20 mouse cellular contexts compared by ENCODE assay signal in the genomic region with DNA sequence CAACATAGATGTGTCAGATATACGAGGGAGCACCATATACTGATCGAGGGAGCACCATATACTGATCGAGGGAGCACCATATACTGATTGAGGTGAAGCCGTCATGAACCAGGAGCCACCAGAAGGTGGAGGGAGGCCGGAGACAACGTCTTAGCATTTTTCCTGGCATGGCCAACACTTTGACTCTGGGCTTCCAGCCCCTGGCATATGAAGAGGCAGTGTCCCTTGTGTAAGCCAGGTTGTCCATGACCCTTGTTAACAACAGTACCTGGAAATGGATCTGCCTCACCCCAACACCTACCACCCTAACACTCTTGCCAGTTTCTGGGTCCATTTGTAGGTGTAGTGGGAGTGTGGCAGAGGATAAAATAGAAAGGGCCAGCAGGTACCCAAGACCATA.
"Had no signal": no experiment of that assay in that cellular context is flagged by ENCODE, and none has a peak within 500 bp of the region (broad histone marks: within the 10 kb centered on the region; RNA-seq: fewer than 3 reads in every experiment).

No protein-coding gene starts in this region.

- H3K4me2 ChIP-seq: liver, embryonic 15.5 days; lung, embryonic 15.5 days; midbrain, embryonic 12.5 days; neural tube, embryonic 13.5 days; neural tube, embryonic 15.5 days had no signal

- H3K9ac ChIP-seq: liver, embryonic 15.5 days; liver, postnatal 0 days; lung, embryonic 15.5 days; midbrain, embryonic 12.5 days; neural tube, embryonic 13.5 days; neural tube, embryonic 15.5 days had no signal

- H3K4me1 ChIP-seq: liver, embryonic 15.5 days; lung, embryonic 15.5 days; midbrain, embryonic 10.5 days; midbrain, embryonic 12.5 days; neural tube, embryonic 13.5 days; neural tube, embryonic 15.5 days had no signal

- DNase-seq: liver, postnatal 0 days; lung, adult 2 months; lung, postnatal 14 days; lung, postnatal 4 days; midbrain, embryonic 14.5 days; retina, postnatal 1 day; right cerebral cortex, adult 18-20 months; right cerebral cortex, postnatal 25 days; right cerebral cortex, postnatal 4 days; spleen, adult 18-20 months; thymus, adult 2 months; thymus, postnatal 25 days; thymus, postnatal 4 days had no signal

- H3K36me3 ChIP-seq: liver, embryonic 15.5 days; lung, embryonic 15.5 days; midbrain, embryonic 10.5 days; midbrain, embryonic 12.5 days; neural tube, embryonic 13.5 days; neural tube, embryonic 15.5 days had no signal

- H3K4me3 ChIP-seq: liver, embryonic 15.5 days; lung, embryonic 15.5 days; midbrain, embryonic 10.5 days; midbrain, embryonic 12.5 days; neural tube, embryonic 13.5 days; neural tube, embryonic 15.5 days had no signal

- ATAC-seq: liver, postnatal 0 days; lung, postnatal 0 days had no signal

- H3K27ac ChIP-seq: liver, embryonic 15.5 days; lung, embryonic 15.5 days; midbrain, embryonic 10.5 days; midbrain, embryonic 12.5 days; neural tube, embryonic 13.5 days; neural tube, embryonic 15.5 days had no signal

- H3K9me3 ChIP-seq: liver, embryonic 15.5 days; lung, embryonic 15.5 days; midbrain, embryonic 10.5 days; midbrain, embryonic 12.5 days; neural tube, embryonic 13.5 days; neural tube, embryonic 15.5 days had no signal

- H3K27me3 ChIP-seq: liver, embryonic 15.5 days; lung, embryonic 15.5 days; midbrain, embryonic 12.5 days; neural tube, embryonic 13.5 days; neural tube, embryonic 15.5 days had no signal
